Mouse (Mus musculus): ENCODE results near the gene Lifr. TPM values are rescaled to one million over a fixed set of nuclear protein-coding genes. Genes with fewer than 3 reads are reported as not detected.
A peak's percentile ranks its signal among the peaks of the same experiment; 100 is the strongest.

Gene Lifr
- polyA plus RNA-seq, 1 experiment from 2014 or later, result 17.5 TPM

DNA sequence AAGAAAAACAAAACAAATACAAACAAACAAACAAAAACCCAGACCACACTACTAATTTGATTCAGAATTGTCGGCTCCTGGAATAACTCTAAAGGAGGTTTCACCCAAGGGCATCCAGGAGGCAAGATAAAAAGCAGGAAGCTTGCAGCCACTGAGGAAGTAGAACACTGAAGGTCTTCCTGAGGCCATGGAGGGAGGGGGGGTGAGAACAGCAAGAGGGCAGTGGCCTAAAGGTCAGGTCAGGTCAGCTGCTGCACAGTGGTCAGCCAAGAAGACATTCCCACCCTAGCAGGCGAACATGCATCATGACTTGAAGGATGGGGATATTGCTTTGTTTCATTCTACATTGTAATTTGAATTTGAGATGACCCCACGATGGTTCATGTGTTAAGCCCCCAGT lies 17.1 kb upstream of the Lifr start:
- no peak overlapping the region for H3K9ac ChIP-seq (replicated peaks; ENCODE audit: low read length)
- H3K4me2 ChIP-seq (ENCODE audit: low read length), result no peak overlapping the region
- no peaks in the 10 kb centered on the region for H3K27me3 ChIP-seq (ENCODE audit: control insufficient read depth, insufficient read depth, low read length)
- no peak overlapping the region for H3K4me3 ChIP-seq (replicated peaks; ENCODE audit: low read depth, low read length)
- DNase-seq, result no peak
- no peaks in the 10 kb centered on the region for H3K36me3 ChIP-seq (ENCODE audit: control insufficient read depth, insufficient read depth, low read length)
- H3K9me3 ChIP-seq (ENCODE audit: control insufficient read depth, low read length), result no peaks in the 10 kb centered on the region
- ATAC-seq (ENCODE audit: low FRiP score, low TSS enrichment), result no peak
- no peak overlapping the region for H3K27ac ChIP-seq (replicated peaks; ENCODE audit: low read depth, low read length)
- H3K4me1 ChIP-seq (ENCODE audit: control insufficient read depth, insufficient read depth, low read length), result no peaks in the 10 kb centered on the region
- WGBS, result 77% methylated on average over 3 of the region's 3 CpGs

DNA sequence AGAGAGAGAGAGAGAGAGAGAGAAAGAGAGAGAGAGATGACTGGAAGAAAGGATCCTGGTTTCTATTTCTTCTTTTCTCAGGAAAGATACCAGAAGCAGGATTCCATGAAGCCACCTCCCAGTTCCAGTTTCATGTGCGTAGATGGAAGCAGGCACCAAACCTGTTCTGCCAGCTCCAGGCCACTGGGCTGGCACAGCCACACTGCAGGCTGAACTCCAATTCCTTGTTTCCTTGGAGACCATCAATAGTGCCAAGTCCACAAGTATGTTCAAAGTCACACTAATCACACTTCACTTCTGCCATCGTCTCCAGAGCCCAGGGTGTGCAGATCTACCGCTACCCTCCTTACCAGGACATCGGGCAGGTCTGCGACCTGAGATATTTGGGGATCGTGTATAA lies 15.2 kb upstream of the Lifr start:
- Histone ChIP-seq H3K36me3 (ENCODE audit: control insufficient read depth, insufficient read depth, low read length) (no peaks in the 10 kb centered on the region), H3K4me2 (ENCODE audit: low read length) (no peak overlapping the region), H3K4me1 (ENCODE audit: control insufficient read depth, insufficient read depth, low read length) (no peaks in the 10 kb centered on the region), H3K9ac (replicated peaks; ENCODE audit: low read length) (no peak overlapping the region), H3K4me3 (replicated peaks; ENCODE audit: low read depth, low read length) (no peak overlapping the region), H3K9me3 (ENCODE audit: control insufficient read depth, low read length) (no peaks in the 10 kb centered on the region), H3K27me3 (ENCODE audit: control insufficient read depth, insufficient read depth, low read length) (no peaks in the 10 kb centered on the region), H3K27ac (replicated peaks; ENCODE audit: low read depth, low read length) (no peak overlapping the region)
- DNase-seq (peak; percentile 44), ATAC-seq (ENCODE audit: low FRiP score, low TSS enrichment) (no peak)
- 73% methylated on average over 6 of the region's 6 CpGs for WGBS

DNA sequence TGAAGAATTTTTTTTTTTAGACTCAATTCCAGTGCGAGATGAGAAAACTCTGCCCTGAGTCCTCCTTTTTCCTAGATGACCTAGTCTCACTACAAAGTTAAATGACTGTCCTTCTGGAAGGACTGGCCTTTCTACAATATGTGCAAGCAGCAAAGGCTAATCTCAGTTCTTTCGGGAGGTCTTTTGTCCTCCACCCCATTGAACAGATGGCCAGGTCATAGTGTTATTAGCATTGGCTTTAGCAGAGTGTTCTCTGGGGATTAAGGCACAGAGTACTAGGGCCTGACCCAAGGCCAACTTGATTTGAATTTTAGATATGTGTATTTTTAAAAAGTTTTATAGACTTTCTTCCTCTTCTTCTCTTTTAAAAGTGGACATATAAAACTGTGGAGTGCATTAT lies 12.1 kb upstream of the Lifr start:
- H3K9me3 ChIP-seq (ENCODE audit: control insufficient read depth, low read length), result no peaks in the 10 kb centered on the region
- no peak overlapping the region for H3K4me3 ChIP-seq (replicated peaks; ENCODE audit: low read depth, low read length)
- H3K4me2 ChIP-seq (ENCODE audit: low read length), result no peak overlapping the region
- no peak for DNase-seq
- WGBS, result 28% methylated on average over 2 of the region's 2 CpGs
- no peak overlapping the region for H3K27ac ChIP-seq (replicated peaks; ENCODE audit: low read depth, low read length)
- no peaks in the 10 kb centered on the region for H3K27me3 ChIP-seq (ENCODE audit: control insufficient read depth, insufficient read depth, low read length)
- ATAC-seq (ENCODE audit: low FRiP score, low TSS enrichment), result no peak
- no peak overlapping the region for H3K9ac ChIP-seq (replicated peaks; ENCODE audit: low read length)
- no peaks in the 10 kb centered on the region for H3K36me3 ChIP-seq (ENCODE audit: control insufficient read depth, insufficient read depth, low read length)
- no peaks in the 10 kb centered on the region for H3K4me1 ChIP-seq (ENCODE audit: control insufficient read depth, insufficient read depth, low read length)

DNA sequence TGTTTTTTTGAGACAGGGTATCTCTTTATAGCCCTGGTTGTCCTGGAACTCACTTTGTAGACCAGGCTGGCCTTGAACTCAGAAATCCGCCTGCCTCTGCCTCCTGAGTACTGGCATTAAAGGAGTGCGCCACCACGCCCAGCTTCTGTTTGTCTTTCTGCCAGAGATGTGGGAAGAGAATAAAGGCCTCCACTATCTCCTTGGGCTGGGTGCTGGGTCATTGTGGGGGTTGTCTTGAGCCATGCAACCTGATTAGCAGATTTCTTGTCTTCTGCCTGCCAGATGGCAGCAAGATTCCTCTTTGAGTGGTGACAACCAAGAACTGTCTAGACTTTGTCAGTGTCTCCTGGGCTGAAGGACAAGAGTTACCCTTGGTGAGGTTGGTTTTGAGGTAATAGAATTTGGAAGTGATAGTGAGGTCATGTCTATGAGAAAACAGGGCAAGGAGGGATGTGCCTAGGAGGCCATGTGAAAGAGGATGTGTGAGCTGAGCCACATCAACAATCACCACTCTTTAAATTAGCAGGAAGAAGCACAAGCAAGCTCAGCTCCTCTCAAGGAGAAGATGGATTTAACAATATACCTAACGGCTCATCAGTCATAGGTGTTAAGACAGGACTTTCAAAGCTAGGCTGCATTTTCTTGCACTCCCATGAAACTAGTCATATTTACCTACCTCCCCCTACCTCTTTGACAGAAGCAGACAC lies 10.6 kb upstream of the Lifr start:
- Histone ChIP-seq H3K9ac (replicated peaks; ENCODE audit: low read length) (no peak overlapping the region), H3K27ac (replicated peaks; ENCODE audit: low read depth, low read length) (no peak overlapping the region), H3K9me3 (ENCODE audit: control insufficient read depth, low read length) (no peaks in the 10 kb centered on the region), H3K4me1 (ENCODE audit: control insufficient read depth, insufficient read depth, low read length) (no peaks in the 10 kb centered on the region), H3K4me3 (replicated peaks; ENCODE audit: low read depth, low read length) (no peak overlapping the region), H3K4me2 (ENCODE audit: low read length) (no peak overlapping the region), H3K27me3 (ENCODE audit: control insufficient read depth, insufficient read depth, low read length) (no peaks in the 10 kb centered on the region), H3K36me3 (ENCODE audit: control insufficient read depth, insufficient read depth, low read length) (no peaks in the 10 kb centered on the region)
- 94% methylated on average over 4 of the region's 4 CpGs for WGBS
- ATAC-seq (ENCODE audit: low FRiP score, low TSS enrichment), result no peak
- DNase-seq, result no peak

DNA sequence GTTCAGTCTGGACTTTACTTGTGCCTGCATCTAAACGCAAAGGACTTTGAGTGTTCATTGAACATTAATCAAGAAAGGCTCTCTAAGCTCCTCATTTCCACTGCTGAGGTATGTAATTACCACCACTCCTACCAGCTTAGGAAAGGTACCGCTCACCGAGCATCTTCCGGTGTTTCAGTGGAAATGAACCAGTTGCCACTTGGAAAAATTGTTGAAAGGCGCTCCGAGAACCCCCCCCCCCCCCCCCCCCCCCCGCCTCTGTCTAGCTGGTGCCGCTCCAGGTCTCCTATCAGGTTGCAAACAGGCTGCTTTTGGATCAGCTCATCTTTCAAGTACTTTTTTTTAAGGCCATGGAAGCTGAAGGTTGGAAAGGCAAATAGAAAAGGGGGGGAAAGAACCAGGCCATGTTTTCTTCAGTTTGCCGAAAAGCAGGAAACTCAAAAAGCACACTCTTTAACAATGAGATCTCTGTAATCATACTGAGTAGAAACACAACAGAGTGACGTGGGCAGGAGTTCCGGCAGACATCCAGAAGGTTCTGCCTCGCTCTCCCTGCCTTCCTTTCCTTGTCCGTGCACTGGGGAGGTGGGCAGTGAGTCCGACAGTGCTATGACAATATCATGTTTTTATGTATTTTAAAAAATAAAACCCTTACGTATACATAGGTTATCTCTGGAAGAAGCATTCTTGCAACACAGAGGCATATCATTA lies 9.3 kb upstream of the Lifr start:
- H3K27me3 ChIP-seq (ENCODE audit: control insufficient read depth, insufficient read depth, low read length), result no peaks in the 10 kb centered on the region
- no peak overlapping the region for H3K4me2 ChIP-seq (ENCODE audit: low read length)
- H3K36me3 ChIP-seq (ENCODE audit: control insufficient read depth, insufficient read depth, low read length), result no peaks in the 10 kb centered on the region
- no peak overlapping the region for H3K27ac ChIP-seq (replicated peaks; ENCODE audit: low read depth, low read length)
- DNase-seq (no peak), ATAC-seq (ENCODE audit: low FRiP score, low TSS enrichment) (no peak)
- no peaks in the 10 kb centered on the region for H3K4me1 ChIP-seq (ENCODE audit: control insufficient read depth, insufficient read depth, low read length)
- no peak overlapping the region for H3K9ac ChIP-seq (replicated peaks; ENCODE audit: low read length)
- H3K4me3 ChIP-seq (replicated peaks; ENCODE audit: low read depth, low read length), result no peak overlapping the region
- no peaks in the 10 kb centered on the region for H3K9me3 ChIP-seq (ENCODE audit: control insufficient read depth, low read length)
- 87% methylated on average over 15 of the region's 15 CpGs for WGBS

DNA sequence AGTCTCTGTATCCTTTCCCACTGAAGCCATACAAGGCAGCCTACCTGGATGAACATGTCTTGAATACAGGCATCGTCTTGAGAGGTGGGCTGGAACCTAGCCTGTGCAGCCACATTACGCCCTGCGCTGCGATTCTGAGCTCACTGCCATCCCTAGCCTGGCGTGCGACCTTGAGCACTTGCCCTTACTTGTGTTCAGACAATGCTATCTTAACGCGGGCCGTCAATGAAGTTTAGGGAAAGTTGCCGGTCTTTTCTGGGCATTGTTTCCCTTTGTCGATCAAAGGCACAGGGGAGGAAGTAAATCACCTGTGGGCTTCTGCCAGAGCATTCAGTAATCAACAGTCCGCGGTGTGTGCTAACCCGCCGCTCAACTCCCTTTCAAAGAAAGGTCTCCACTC lies 8.6 kb upstream of the Lifr start:
- H3K9me3 ChIP-seq (ENCODE audit: control insufficient read depth, low read length), result no peaks in the 10 kb centered on the region
- H3K4me1 ChIP-seq (ENCODE audit: control insufficient read depth, insufficient read depth, low read length), result no peaks in the 10 kb centered on the region
- no peak for ATAC-seq (ENCODE audit: low FRiP score, low TSS enrichment)
- H3K4me3 ChIP-seq (replicated peaks; ENCODE audit: low read depth, low read length), result no peak overlapping the region
- WGBS, result 38% methylated on average over 15 of the region's 15 CpGs
- H3K4me2 ChIP-seq (ENCODE audit: low read length), result no peak overlapping the region
- H3K9ac ChIP-seq (replicated peaks; ENCODE audit: low read length), result no peak overlapping the region
- no peaks in the 10 kb centered on the region for H3K36me3 ChIP-seq (ENCODE audit: control insufficient read depth, insufficient read depth, low read length)
- no peaks in the 10 kb centered on the region for H3K27me3 ChIP-seq (ENCODE audit: control insufficient read depth, insufficient read depth, low read length)
- no peak for DNase-seq
- H3K27ac ChIP-seq (replicated peaks; ENCODE audit: low read depth, low read length), result no peak overlapping the region

DNA sequence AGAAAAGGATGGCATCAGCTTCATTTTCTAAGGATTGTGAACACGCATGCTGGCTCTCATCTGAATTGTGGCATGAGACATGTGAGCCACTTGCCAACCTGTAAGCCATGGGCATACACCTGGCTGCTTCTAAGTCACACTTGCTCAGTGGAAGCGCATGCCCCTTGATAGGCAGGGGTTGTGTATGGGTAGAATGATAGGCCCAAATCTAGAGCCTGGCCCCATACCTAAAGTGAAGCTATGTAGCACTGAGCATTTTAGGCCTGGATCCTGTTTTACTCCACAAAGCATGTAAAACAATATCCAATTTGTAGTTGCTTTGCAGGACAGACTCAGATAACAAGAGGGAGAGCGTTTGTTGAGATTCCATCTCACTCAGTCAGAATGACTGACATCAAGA lies 7.5 kb upstream of the Lifr start:
- Histone ChIP-seq H3K4me2 (ENCODE audit: low read length) (no peak overlapping the region), H3K4me1 (ENCODE audit: control insufficient read depth, insufficient read depth, low read length) (no peaks in the 10 kb centered on the region), H3K27me3 (ENCODE audit: control insufficient read depth, insufficient read depth, low read length) (no peaks in the 10 kb centered on the region), H3K36me3 (ENCODE audit: control insufficient read depth, insufficient read depth, low read length) (no peaks in the 10 kb centered on the region), H3K4me3 (replicated peaks; ENCODE audit: low read depth, low read length) (no peak overlapping the region), H3K9me3 (ENCODE audit: control insufficient read depth, low read length) (no peaks in the 10 kb centered on the region), H3K27ac (replicated peaks; ENCODE audit: low read depth, low read length) (no peak overlapping the region), H3K9ac (replicated peaks; ENCODE audit: low read length) (no peak overlapping the region)
- no peak for DNase-seq
- WGBS, result 95% methylated on average over 3 of the region's 3 CpGs
- ATAC-seq (ENCODE audit: low FRiP score, low TSS enrichment), result no peak

DNA sequence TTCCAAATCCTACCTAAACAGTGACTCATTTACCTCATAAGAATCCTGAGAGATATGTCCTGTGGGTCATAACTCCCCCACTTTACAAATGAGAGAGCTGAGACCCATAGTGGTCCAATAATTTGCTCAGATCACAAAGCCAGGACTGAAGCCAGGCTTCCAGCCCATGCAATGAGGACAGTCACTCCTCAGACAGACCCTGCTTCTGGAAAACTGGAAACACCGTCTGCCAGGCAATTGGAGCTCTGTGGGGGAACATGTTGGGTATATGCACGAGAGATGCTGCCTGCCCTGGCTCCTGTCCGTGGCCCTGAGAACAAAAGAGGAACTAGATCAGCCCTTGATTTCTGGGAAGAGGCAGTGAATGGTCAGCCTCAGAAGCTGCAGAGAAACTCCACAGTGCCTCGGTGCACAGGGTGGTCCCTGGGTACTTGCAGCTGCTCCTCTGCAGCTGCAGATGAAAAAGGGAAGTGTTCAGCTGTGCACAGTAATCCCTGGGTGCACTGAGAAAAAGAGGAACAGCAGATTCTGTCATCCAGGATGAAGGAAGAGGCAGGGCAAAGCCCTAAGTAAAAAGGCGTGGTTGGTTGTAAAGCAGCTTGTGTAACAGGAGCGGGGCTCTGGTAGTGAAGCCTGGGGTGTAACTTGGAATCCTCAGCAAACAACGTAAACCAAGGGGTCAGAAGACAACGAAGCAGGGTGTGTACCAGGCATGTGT lies 5.5 kb upstream of the Lifr start:
- Histone ChIP-seq H3K4me3 (replicated peaks; ENCODE audit: low read depth, low read length) (no peak overlapping the region), H3K27me3 (ENCODE audit: control insufficient read depth, insufficient read depth, low read length) (no peaks in the 10 kb centered on the region), H3K4me2 (ENCODE audit: low read length) (no peak overlapping the region), H3K4me1 (ENCODE audit: control insufficient read depth, insufficient read depth, low read length) (no peaks in the 10 kb centered on the region), H3K27ac (replicated peaks; ENCODE audit: low read depth, low read length) (no peak overlapping the region), H3K9me3 (ENCODE audit: control insufficient read depth, low read length) (no peaks in the 10 kb centered on the region), H3K36me3 (ENCODE audit: control insufficient read depth, insufficient read depth, low read length) (no peaks in the 10 kb centered on the region), H3K9ac (replicated peaks; ENCODE audit: low read length) (no peak overlapping the region)
- no peak for DNase-seq
- no peak; the same call in 1 of the 2 replicates for ATAC-seq (ENCODE audit: low FRiP score, low TSS enrichment)
- WGBS, result 27% methylated on average over 8 of the region's 8 CpGs
